Mouse (Mus musculus) small intestine, adult 10 weeks (tissue): ENCODE results near the gene Fxyd5. TPM values are rescaled to one million over a fixed set of nuclear protein-coding genes. Genes with fewer than 3 reads are reported as not detected.

Experiments
- polyA plus RNA-seq: library from polyadenylated mRNA; stranded (reverse); fragments of 350-450 nt; fragmentation: Illumina TruSeq; extraction: RNeasy Lipid Tissue Mini Kit (QIAGEN cat#74804); gene quantifications from one replicate; pipeline ENCODE4 v1.2.3, GENCODE M21; 2014; ENCODE audit warnings: low replicate concordance

Fxyd5 gene
- 0.93 TPM for polyA plus RNA-seq

GRCm38 (mm10) chr7:31042431-31042910, at the start of gene Fxyd5:
Gene Fxyd5 (minus strand): TSS chr7:31042481.

GRCm38 (mm10) chr7:31076492-31076891, 34.2 kb upstream of the Fxyd5 start, which contains the start of gene Fxyd3:
Gene Fxyd3 (minus strand): TSS chr7:31076704.

GRCm38 (mm10) chr7:31059108-31059507, 16.8 kb upstream of the Fxyd5 start, which contains the start of gene Lgi4:
Gene Lgi4 (plus strand): TSS chr7:31059342.

DNA sequence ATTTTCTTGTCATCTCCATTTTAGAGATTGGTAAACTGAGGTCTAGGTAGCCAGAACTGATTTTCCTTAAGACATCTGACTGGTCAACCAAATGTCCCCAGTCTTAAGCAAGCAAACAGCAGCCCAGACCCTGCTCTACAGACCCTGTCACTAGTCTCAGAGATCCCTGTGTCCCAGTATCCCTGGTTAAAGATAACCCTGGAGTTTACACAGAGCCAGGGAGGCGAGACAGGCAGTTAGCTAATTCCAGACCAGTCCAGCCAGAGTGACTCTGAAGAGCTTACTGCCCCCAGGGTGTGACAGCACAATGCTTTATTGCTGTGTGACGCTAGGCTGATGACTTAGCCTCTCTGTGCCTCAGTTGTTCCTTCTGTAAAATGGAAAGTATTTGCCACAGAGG, 14.8 kb upstream of the Fxyd5 start, which contains the start of gene Fxyd1:
TSS of gene Fxyd1 (minus strand) at position 129 of the 400 bp plus-strand sequence.

DNA sequence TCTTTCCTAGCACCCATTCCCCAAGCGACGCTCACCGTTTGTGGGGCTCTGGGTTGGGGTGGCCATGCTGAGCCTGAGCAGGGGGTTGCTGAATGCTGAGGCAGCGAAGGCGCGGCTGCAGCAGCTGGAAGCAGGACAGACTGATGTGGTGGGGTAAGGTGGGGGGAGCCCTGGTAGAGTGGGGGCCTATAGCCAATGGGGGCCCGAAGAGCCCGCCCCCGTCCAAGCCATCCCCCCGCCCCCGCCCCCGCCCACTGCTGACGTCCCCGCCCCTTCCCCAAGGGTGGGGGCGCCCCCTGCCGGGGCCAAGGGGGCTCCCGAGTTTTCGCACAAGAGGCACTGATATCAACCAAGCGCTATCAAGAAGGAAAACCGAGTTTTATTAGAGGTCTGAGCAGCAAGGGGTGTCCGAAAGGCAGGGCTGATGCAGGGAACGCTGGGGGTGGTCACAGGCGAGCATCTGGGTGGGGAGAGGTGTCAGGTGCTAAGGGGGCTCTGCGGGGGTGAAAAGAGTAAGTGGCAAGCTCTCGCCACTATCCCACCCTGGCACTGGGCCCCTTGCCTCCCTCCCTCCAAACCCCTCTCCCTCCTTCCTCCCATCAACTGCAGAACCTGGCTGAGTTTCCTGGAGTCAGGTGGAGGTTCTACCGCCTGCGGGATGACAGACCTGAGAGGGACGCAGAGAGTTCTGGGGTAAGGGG, 9.2 kb upstream of the Fxyd5 start, which contains the start of gene Fxyd7:
TSS of gene Fxyd7 (minus strand) at position 147 of the 701 bp plus-strand sequence.

Other genes starting within 250 kb of the Fxyd5 start
- 1.7 TPM for gene Ffar2, start 218.7 kb downstream of the Fxyd5 start, polyA plus RNA-seq
- not detected for gene Ffar3, start 186.3 kb downstream of the Fxyd5 start, polyA plus RNA-seq
- gene Ffar1, start 180.9 kb downstream of the Fxyd5 start, polyA plus RNA-seq, result 0.85 TPM
- gene Cd22, start 162.1 kb downstream of the Fxyd5 start, polyA plus RNA-seq, result 3.0 TPM
- not detected for gene Mag, start 127.6 kb downstream of the Fxyd5 start, polyA plus RNA-seq
- gene Hamp2, start 117.8 kb downstream of the Fxyd5 start, polyA plus RNA-seq, result 2.0 TPM
- gene Hamp, start 98.4 kb downstream of the Fxyd5 start, polyA plus RNA-seq, result not detected
- 52.9 TPM for gene Usf2, start 85.7 kb downstream of the Fxyd5 start, polyA plus RNA-seq
- gene Lsr, start 69.0 kb downstream of the Fxyd5 start, polyA plus RNA-seq, result 4.8 TPM
- 4.1 TPM for gene Fam187b, start 68.7 kb downstream of the Fxyd5 start, polyA plus RNA-seq
- gene Fxyd7, start 9.0 kb upstream of the Fxyd5 start, polyA plus RNA-seq, result not detected
- gene Fxyd1, start 14.7 kb upstream of the Fxyd5 start, polyA plus RNA-seq, result 1.4 TPM
- gene Lgi4, start 16.9 kb upstream of the Fxyd5 start, polyA plus RNA-seq, result 0.11 TPM
- gene Fxyd3, start 34.2 kb upstream of the Fxyd5 start, polyA plus RNA-seq, result 7.4 TPM
- gene Hpn, start 72.8 kb upstream of the Fxyd5 start, polyA plus RNA-seq, result not detected
- gene Scn1b, start 84.5 kb upstream of the Fxyd5 start, polyA plus RNA-seq, result not detected
- gene Gramd1a, start 113.4 kb upstream of the Fxyd5 start, polyA plus RNA-seq, result 3.9 TPM
- not detected for gene Scgb2b2, start 248.0 kb upstream of the Fxyd5 start, polyA plus RNA-seq
- not detected for gene Scgb1b2, start 249.3 kb upstream of the Fxyd5 start, polyA plus RNA-seq